Mouse (Mus musculus) liver, adult 2 months (tissue): ENCODE results near the gene Sgms1. TPM values are rescaled to one million over a fixed set of nuclear protein-coding genes. Genes with fewer than 3 reads are reported as not detected.

ENCODE experiments used
- DNase-seq: peaks from one replicate; pipeline ENCODE4 v3.0.0-alpha.2; 2011; ENCODE audit warnings: low read depth, low spot score; ENCODE audit errors: extremely low read depth
- H3K27ac ChIP-seq: fragments of 200-500 bp; replicated peaks from 2 replicates; pipeline ENCODE4 v1.5.1; 2012; ENCODE audit warnings: low read depth, mild to moderate bottlenecking, control low read depth, inconsistent platforms, low read length; ENCODE audit not compliant: insufficient read depth
- H3K27me3 ChIP-seq: fragments of 200-500 bp; 2 replicates; pipeline ENCODE4 v1.6.1; 2012; ENCODE audit warnings: mild to moderate bottlenecking, moderate library complexity, low read length, inconsistent platforms; ENCODE audit not compliant: control insufficient read depth, insufficient read depth
- H3K36me3 ChIP-seq: fragments of 200-500 bp; 2 replicates; pipeline ENCODE4 v1.6.1; 2012; ENCODE audit warnings: low read length, inconsistent platforms; ENCODE audit not compliant: control insufficient read depth, insufficient read depth
- H3K4me1 ChIP-seq: fragments of 200-500 bp; 2 replicates; pipeline ENCODE4 v1.6.1; 2011; ENCODE audit warnings: low read length; ENCODE audit not compliant: control insufficient read depth, insufficient read depth
- H3K4me3 ChIP-seq: fragments of 200-500 bp; 2 replicates; pipeline ENCODE4 v1.5.1; 2011; ENCODE audit warnings: low read depth, mild to moderate bottlenecking, control low read depth, low read length, moderate library complexity; ENCODE audit not compliant: insufficient read depth
- H3K79me2 ChIP-seq: fragments of 200-500 bp; 2 replicates; pipeline ENCODE4 v1.6.1; 2012; ENCODE audit warnings: inconsistent platforms, mild to moderate bottlenecking, low read length, moderate library complexity; ENCODE audit not compliant: control insufficient read depth, insufficient read depth
- H3K9ac ChIP-seq: fragments of 200-500 bp; 2 replicates; pipeline ENCODE4 v1.6.1; 2012; ENCODE audit warnings: low read depth, mild to moderate bottlenecking, control low read depth, inconsistent platforms, low read length
- CTCF ChIP-seq: fragments of 200-500 bp; IDR thresholded peaks from 2 replicates; pipeline ENCODE4 v1.5.1; 2011; ENCODE audit warnings: low read depth, low read length, control low read depth
- POLR2A ChIP-seq: fragments of 200-500 bp; IDR thresholded peaks from 2 replicates; pipeline ENCODE4 v1.6.1; 2011; ENCODE audit warnings: low read length, control low read depth; ENCODE audit not compliant: insufficient read depth; ENCODE audit errors: extremely low read depth
- WGBS: fragments of 180-500 bp; shearing (Covaris S2); methylation state at CpG from one replicate; pipeline ENCODE4 v1.1.7; 2018; 5-methylcytosine and 5-hydroxymethylcytosine counted together
- polyA plus RNA-seq: library from polyadenylated mRNA; depleted of rRNA; stranded (reverse); fragments of >200 nt; gene quantifications from 2 replicates; pipeline ENCODE4 v1.2.3, GENCODE M21; 2012
- total RNA-seq: library from RNA; depleted of rRNA; stranded (reverse); fragments of >200 nt; gene quantifications from 2 replicates; pipeline ENCODE4 v1.2.3, GENCODE M21; 2014

The Sgms1 gene
- total and polyA plus RNA-seq, 2 experiments: 6.5 to 26.7 TPM

DNA sequence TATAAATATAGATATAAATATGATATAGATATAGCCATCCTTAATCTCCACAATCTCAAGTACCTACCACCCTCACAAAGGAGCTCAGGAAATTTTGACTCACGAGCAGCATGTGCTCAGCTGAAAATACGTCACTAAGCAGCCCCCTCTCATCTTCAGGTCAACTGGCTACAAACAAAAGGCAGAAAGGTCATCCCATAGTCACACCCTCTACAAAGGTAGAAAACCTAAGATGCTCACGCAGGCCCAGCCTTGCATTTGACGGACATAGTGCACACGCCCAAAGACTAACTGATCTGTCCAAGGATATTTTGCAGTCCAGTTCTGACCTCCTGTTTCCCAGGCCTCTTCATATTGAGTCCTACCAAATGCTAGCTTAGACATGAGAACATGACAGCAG is 159.2 kb downstream of the Sgms1 start:
- Histone ChIP-seq H3K4me3 (no peak overlapping the region), H3K79me2 (peaks cover 9% of the 10 kb centered on the region; the same call in 1 of the 2 replicates), H3K27ac (no peak overlapping the region), H3K36me3 (no peaks in the 10 kb centered on the region), H3K4me1 (no peaks in the 10 kb centered on the region), H3K27me3 (no peaks in the 10 kb centered on the region), H3K9ac (no peak overlapping the region)
- DNase-seq: no peak
- TF ChIP-seq POLR2A: no peak
- TF ChIP-seq CTCF: no peak
- WGBS: 98% methylated on average over 5 of the region's 5 CpGs

DNA sequence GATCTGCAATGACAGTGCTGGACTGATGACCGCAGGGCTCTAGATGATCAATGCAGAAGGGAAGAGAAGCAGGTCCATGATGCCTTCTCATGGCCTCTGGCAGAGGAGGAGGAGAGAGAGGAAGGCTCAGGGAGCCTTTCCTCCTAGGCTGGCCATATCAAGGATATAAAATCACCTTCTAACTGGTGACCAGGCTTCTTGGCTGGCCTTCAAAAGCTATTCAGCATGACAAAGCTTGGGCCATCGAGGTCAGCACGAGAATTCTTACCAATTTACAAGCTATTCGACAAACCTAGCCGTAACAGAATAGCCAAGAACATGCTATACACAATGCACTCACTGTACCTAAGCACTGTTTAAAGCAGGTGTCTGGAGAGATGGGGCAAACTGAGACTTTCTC is 159.7 kb downstream of the Sgms1 start:
- Histone ChIP-seq H3K4me3 (no peak overlapping the region), H3K27ac (no peak overlapping the region), H3K27me3 (no peaks in the 10 kb centered on the region), H3K9ac (no peak overlapping the region), H3K4me1 (no peaks in the 10 kb centered on the region), H3K36me3 (no peaks in the 10 kb centered on the region), H3K79me2 (peaks cover 8% of the 10 kb centered on the region; the same call in 1 of the 2 replicates)
- WGBS: 91% methylated on average over 5 of the region's 5 CpGs
- TF ChIP-seq CTCF: no peak
- TF ChIP-seq POLR2A: no peak
- no peak for DNase-seq

DNA sequence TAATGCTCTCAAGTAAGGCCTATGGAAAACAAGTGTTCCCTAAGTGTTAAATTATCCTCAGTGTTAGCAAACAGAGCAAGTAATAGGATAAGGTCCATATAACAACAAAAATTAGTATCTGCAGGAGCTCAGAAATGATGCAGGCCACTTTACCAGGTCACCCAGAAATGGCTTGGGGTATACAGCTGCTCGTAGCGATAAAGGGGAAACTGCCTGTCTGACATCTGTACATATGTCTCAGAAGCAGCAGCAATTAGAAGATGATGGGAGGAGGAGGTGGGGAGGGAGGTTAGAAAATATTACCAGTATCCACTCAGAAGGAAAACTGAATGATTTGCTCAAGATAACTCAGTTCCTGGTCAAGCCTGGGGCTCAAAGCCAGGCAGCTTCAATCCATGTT is 162.3 kb downstream of the Sgms1 start:
- H3K36me3 ChIP-seq: no peaks in the 10 kb centered on the region; the same call in 1 of the 2 replicates
- no peak overlapping the region for H3K9ac ChIP-seq
- H3K4me3 ChIP-seq: no peak overlapping the region
- H3K27me3 ChIP-seq: no peaks in the 10 kb centered on the region
- TF ChIP-seq CTCF (no peak), POLR2A (no peak)
- H3K4me1 ChIP-seq: no peaks in the 10 kb centered on the region
- no peak overlapping the region for H3K27ac ChIP-seq
- peaks cover 5% of the 10 kb centered on the region; the same call in 1 of the 2 replicates for H3K79me2 ChIP-seq
- DNase-seq: no peak
- WGBS: 100% methylated on average over 2 of the region's 2 CpGs

DNA sequence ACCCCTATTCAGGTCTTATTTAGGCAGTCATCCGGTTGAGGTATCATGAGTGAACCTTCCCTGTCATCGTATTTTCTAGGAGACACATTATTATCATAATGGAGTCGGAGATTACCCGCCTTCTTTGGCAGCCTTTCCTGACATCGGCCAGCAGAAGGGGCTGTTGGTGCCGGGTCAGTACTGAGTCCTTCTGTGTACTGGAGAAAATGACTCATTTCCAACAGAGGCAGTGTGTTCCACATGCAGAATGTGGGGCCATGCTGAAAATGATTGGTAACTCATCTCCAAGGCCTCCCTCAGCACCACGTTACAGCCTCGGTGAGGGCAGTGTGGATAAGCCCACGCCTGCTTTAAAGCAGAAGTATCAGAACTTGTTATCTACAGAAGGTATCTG is 164.4 kb downstream of the Sgms1 start:
- H3K4me1 ChIP-seq: no peaks in the 10 kb centered on the region
- WGBS: 83% methylated on average over 9 of the region's 9 CpGs
- H3K36me3 ChIP-seq: no peaks in the 10 kb centered on the region; the same call in 1 of the 2 replicates
- H3K27ac ChIP-seq: no peak overlapping the region
- TF ChIP-seq CTCF: no peak
- TF ChIP-seq POLR2A: no peak
- DNase-seq: no peak
- H3K27me3 ChIP-seq: no peaks in the 10 kb centered on the region
- no peak overlapping the region for H3K9ac ChIP-seq
- H3K79me2 ChIP-seq: peaks cover 5% of the 10 kb centered on the region; the same call in 1 of the 2 replicates
- H3K4me3 ChIP-seq: no peak overlapping the region

DNA sequence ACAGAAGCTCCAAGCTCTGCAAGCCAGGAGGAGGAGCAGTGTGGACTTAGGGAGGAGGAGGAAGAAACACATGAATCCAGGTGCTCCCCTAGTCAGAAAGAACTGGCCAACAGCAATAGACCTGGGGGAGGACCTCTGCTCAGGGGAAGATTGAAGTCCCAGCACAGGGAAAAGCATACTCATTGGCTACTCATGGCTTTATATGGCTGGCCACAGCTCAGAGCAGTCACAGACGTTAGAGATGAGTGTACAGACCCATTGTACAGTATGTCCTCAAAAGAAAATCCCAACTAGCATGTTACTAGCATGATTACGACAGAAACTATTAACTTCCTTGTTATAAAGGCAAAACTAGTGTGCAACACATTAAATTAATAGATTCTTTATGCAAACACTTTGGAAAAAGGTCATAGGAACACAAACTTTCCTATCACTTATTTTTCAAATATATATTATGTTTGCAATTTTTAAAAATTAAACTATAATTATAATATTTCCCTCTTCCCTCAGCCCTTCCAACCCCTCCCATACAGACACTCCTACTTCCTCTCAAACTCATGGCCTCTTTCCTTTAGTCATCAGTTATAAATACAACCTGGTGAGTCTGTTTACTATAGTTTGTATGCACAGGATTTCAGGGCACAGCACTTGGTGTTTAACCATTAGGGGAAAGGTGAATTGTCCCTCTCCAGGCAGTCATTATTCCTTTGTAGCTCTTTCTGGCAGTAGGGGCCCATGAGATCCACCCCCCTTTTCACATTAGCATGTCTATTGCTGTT is 165.0 kb downstream of the Sgms1 start:
- Histone ChIP-seq H3K79me2 (peaks cover 5% of the 10 kb centered on the region; the same call in 1 of the 2 replicates), H3K4me3 (no peak overlapping the region), H3K4me1 (no peaks in the 10 kb centered on the region), H3K36me3 (no peaks in the 10 kb centered on the region; the same call in 1 of the 2 replicates), H3K27me3 (no peaks in the 10 kb centered on the region), H3K27ac (no peak overlapping the region), H3K9ac (no peak overlapping the region)
- DNase-seq: no peak
- TF ChIP-seq POLR2A: no peak
- TF ChIP-seq CTCF: no peak
- 72% methylated on average over 2 of the region's 2 CpGs for WGBS

DNA sequence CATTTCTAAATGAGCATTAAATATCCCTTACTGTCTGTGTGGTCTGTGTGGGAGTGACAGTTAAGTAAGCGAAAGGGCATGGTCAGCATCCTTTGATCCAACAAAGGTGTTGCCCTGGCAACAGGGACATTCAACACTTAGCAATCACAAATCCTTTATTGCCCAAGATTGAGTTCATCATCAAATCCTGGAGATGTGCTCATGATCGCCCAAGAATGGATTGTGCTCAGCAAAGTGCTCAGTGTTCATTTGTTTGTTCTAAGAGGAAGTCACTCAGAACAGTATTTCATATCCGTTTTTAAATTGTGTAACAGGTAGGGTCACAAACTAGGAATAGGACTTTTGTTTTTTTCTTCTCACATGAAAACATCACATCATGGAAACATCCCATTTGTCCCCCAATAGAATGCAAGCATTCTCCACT is 165.8 kb downstream of the Sgms1 start:
- H3K4me3 ChIP-seq: no peak overlapping the region
- no peak overlapping the region for H3K27ac ChIP-seq
- H3K79me2 ChIP-seq: peaks cover 5% of the 10 kb centered on the region; the same call in 1 of the 2 replicates
- DNase-seq: no peak
- H3K36me3 ChIP-seq: no peaks in the 10 kb centered on the region; the same call in 1 of the 2 replicates
- no peaks in the 10 kb centered on the region for H3K27me3 ChIP-seq
- no peaks in the 10 kb centered on the region for H3K4me1 ChIP-seq
- WGBS: 67% methylated on average over 3 of the region's 3 CpGs
- no peak overlapping the region for H3K9ac ChIP-seq
- no peak for TF ChIP-seq POLR2A
- no peak for TF ChIP-seq CTCF
